Mouse (Mus musculus) urinary bladder, adult 18-20 months (tissue): Measurements from ENCODE around the gene Ralgapa1.
"Not testable (repeated sequence)": the region's sequence is repeated elsewhere in the genome, so short reads cannot be mapped to it uniquely, and the experiment has no call there.

Experiments
- DNase-seq, 2 experiments: peaks; one replicate each; pipeline ENCODE4 v3.0.0; 2022; ENCODE audit warnings: low spot score in 2 of 2, mixed read lengths in 2 of 2

Gene Ralgapa1

GRCm38 (mm10) chr12:55599639-55600502 is 221.1 kb downstream of the Ralgapa1 start:
- DNase-seq, result peak; percentile 6 to 76

GRCm38 (mm10) chr12:55598887-55599561 is 221.9 kb downstream of the Ralgapa1 start, which contains the start of gene Insm2:
TSS of gene Insm2 (plus strand) at chr12:55599427.
- no peak for DNase-seq

- no peak for DNase-seq
Observed at GRCm38 (mm10) chr12:55598537-55598886, 222.5 kb downstream of the Ralgapa1 start.

- DNase-seq, result not testable (repeated sequence)
Observed at GRCm38 (mm10) chr12:55586936-55587335, 234.0 kb downstream of the Ralgapa1 start.

GRCm38 (mm10) chr12:55573794-55574193 is 247.2 kb downstream of the Ralgapa1 start:
- DNase-seq, result no peak

- DNase-seq, result no peak
Observed at GRCm38 (mm10) chr12:55573089-55573488, 247.9 kb downstream of the Ralgapa1 start.

GRCm38 (mm10) chr12:55571661-55572060 is 249.3 kb downstream of the Ralgapa1 start:
- DNase-seq, result no peak

- no peak for DNase-seq
Observed at GRCm38 (mm10) chr12:55571181-55571580, 249.8 kb downstream of the Ralgapa1 start.

- DNase-seq, result no peak
Observed at GRCm38 (mm10) chr12:55570646-55571045, 250.3 kb downstream of the Ralgapa1 start.

- DNase-seq, result no peak
Observed at GRCm38 (mm10) chr12:55569676-55570075, 251.3 kb downstream of the Ralgapa1 start.

- no peak for DNase-seq
Observed at GRCm38 (mm10) chr12:55568466-55568865, 252.5 kb downstream of the Ralgapa1 start.

GRCm38 (mm10) chr12:55566837-55567236 is 254.1 kb downstream of the Ralgapa1 start:
- no peak for DNase-seq

GRCm38 (mm10) chr12:55565867-55566266 is 255.1 kb downstream of the Ralgapa1 start:
- no peak for DNase-seq

GRCm38 (mm10) chr12:55565206-55565605 is 255.8 kb downstream of the Ralgapa1 start, which contains the start of gene Aldoart2:
TSS of gene Aldoart2 (plus strand) at chr12:55565239.
- no peak for DNase-seq

- no peak for DNase-seq
Observed at GRCm38 (mm10) chr12:55564187-55564963, 256.6 kb downstream of the Ralgapa1 start.

- no peak for DNase-seq
Observed at GRCm38 (mm10) chr12:55563742-55564141, 257.2 kb downstream of the Ralgapa1 start.

- DNase-seq, result peak; percentile 7 to 11
Observed at GRCm38 (mm10) chr12:55560025-55560690, 260.8 kb downstream of the Ralgapa1 start.

GRCm38 (mm10) chr12:55559184-55559855 is 261.6 kb downstream of the Ralgapa1 start:
- DNase-seq, result no peak

- no peak for DNase-seq
Observed at GRCm38 (mm10) chr12:55557866-55558265, 263.1 kb downstream of the Ralgapa1 start.

GRCm38 (mm10) chr12:55554901-55555300 is 266.1 kb downstream of the Ralgapa1 start:
- DNase-seq, result not testable (repeated sequence)
